Mouse (Mus musculus) limb, embryonic 11.5 days (tissue): Measurements from ENCODE around the gene Nav3. TPM values are rescaled to one million over a fixed set of nuclear protein-coding genes. Genes with fewer than 3 reads are reported as not detected.

Experiments used
- ATAC-seq: fragments of 200-750 bp; cut with Nextera tagmentation; 2 replicates; pipeline ENCODE4 v1.8.0; 2017; ENCODE audit warnings: low read depth; ENCODE audit not compliant: insufficient number of reproducible peaks, low FRiP score, low TSS enrichment
- DNase-seq: peaks from one replicate; pipeline ENCODE4 v3.0.0-alpha.2; 2015; ENCODE audit warnings: low spot score
- H3K27ac ChIP-seq: fragments of 300-500 bp; sonication (generic); replicated peaks from 2 replicates; pipeline ENCODE4 v1.5.1; 2014; ENCODE audit warnings: low read depth, mild to moderate bottlenecking, low read length
- H3K27me3 ChIP-seq: fragments of 300-500 bp; sonication (generic); 2 replicates; pipeline ENCODE4 v1.6.1; 2014; ENCODE audit warnings: mild to moderate bottlenecking, low read length, mixed read lengths; ENCODE audit not compliant: control insufficient read depth, insufficient read depth
- H3K36me3 ChIP-seq: fragments of 300-500 bp; sonication (generic); 2 replicates; pipeline ENCODE4 v1.6.1; 2014; ENCODE audit warnings: mild to moderate bottlenecking, low read length, moderate library complexity, mixed read lengths; ENCODE audit not compliant: control insufficient read depth, insufficient read depth
- H3K4me1 ChIP-seq: fragments of 300-500 bp; sonication (generic); 2 replicates; pipeline ENCODE4 v1.6.1; 2014; ENCODE audit warnings: low read length, mixed read lengths; ENCODE audit not compliant: control insufficient read depth, insufficient read depth
- H3K4me2 ChIP-seq: fragments of 300-500 bp; sonication (generic); 2 replicates; pipeline ENCODE4 v1.6.1; 2014; ENCODE audit warnings: low read depth, mild to moderate bottlenecking, moderate library complexity; ENCODE audit not compliant: severe bottlenecking
- H3K4me3 ChIP-seq: fragments of 300-500 bp; sonication (generic); 2 replicates; pipeline ENCODE4 v1.5.1; 2014; ENCODE audit warnings: low read depth, low read length
- H3K9ac ChIP-seq: fragments of 300-500 bp; sonication (generic); 2 replicates; pipeline ENCODE4 v1.6.1; 2014; ENCODE audit warnings: mild to moderate bottlenecking, low read length
- H3K9me3 ChIP-seq: fragments of 300-500 bp; sonication (generic); 2 replicates; pipeline ENCODE4 v1.6.1; 2016; ENCODE audit warnings: low read length; ENCODE audit not compliant: control insufficient read depth
- WGBS: fragments of 180-500 bp; shearing (Covaris S2); extraction: QIAGEN DNeasy Blood & Tissue Kit; methylation state at CpG from one replicate; pipeline ENCODE4 v1.1.7; 2014; 5-methylcytosine and 5-hydroxymethylcytosine counted together
- polyA plus RNA-seq: library from polyadenylated mRNA; unstranded; fragments of >200 nt; fragmentation: Nextera tagmentation; extraction: Ambion mirVana; gene quantifications from 2 replicates; pipeline ENCODE4 v1.2.1, GENCODE M21; 2014

Nav3 gene
- polyA plus RNA-seq, 1 experiment from 2014 or later, result 1.8 TPM

DNA sequence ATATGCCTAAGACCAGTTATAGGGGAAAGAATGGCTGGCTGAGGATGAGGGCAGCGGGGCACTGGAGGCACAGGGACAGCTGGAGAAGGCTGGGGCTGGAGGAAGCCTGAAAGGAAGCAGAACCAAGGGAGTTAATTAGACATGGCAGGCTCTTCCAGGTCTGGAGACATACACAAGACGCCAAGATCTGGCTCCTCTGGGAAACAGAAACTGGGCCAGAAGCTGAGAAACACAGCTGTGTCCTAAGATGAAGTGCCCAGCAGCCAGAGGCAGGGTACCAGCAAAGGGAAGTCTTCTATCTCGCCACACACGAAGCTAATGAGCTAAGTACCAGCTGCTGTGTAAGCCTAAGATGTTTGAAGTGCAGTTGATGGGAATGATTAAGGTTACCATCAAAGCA, 353.8 kb downstream of the Nav3 start:
- Histone ChIP-seq H3K27me3 (no peaks in the 10 kb centered on the region), H3K4me2 (no peak overlapping the region), H3K9ac (no peak overlapping the region), H3K4me1 (no peaks in the 10 kb centered on the region), H3K27ac (no peak overlapping the region), H3K36me3 (no peaks in the 10 kb centered on the region), H3K9me3 (no peaks in the 10 kb centered on the region), H3K4me3 (no peak overlapping the region)
- no peak for ATAC-seq
- WGBS, result 33% methylated on average over 4 of the region's 4 CpGs
- no peak for DNase-seq

DNA sequence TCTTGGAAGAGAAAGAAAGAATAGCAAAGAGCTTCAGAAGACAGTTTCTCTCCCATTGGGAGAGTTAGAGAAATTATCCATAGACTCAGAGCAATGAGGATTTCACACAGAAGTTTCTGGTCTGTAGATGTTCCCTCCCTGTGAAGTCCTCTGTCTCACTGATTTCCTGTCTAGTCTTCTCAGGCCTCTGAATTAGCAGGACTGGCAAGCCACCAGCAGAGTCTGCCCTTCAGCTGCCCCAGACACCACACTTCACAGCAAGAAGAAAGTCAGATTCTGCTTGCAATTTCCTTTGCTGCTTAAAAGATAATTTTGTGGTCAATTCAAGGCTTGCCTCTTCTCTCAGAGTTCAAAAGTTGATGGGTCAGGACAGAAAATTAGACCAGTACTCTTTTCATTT, 361.6 kb downstream of the Nav3 start:
- Histone ChIP-seq H3K4me1 (no peaks in the 10 kb centered on the region), H3K9me3 (no peaks in the 10 kb centered on the region), H3K27ac (no peak overlapping the region), H3K36me3 (no peaks in the 10 kb centered on the region), H3K4me3 (no peak overlapping the region), H3K4me2 (no peak overlapping the region), H3K9ac (no peak overlapping the region), H3K27me3 (no peaks in the 10 kb centered on the region)
- no peak for ATAC-seq
- DNase-seq, result no peak

DNA sequence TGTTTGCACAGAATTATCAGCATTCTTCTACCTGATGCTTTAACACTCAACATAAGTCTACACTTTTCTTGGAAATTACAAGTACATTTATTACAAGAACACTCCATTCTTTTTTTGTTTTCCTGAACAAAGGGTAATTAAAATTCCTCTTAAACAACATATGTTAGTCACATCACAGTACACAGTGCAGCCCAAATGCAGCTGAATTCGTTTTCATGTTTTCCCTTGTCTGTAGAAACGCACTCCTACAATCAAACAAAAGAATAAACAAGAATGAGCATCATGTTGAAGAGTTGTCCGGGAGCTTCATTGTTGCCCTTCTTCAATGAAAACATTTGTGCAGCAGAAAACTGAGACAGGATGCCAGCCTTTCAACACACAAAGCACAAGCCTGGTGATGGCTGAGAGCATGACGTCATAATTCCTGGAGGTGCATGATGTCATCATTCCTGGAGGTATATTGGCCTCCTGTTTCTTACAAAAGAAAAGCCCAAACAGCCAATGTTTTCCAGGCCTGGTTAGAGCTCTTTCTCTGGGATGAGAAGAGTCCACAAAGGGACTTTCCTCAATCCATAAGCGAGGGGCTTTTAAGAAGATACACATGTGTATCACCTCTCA, 367.5 kb downstream of the Nav3 start:
- H3K9ac ChIP-seq, result no peak overlapping the region
- no peaks in the 10 kb centered on the region for H3K4me1 ChIP-seq
- no peak overlapping the region for H3K4me3 ChIP-seq
- ATAC-seq (no peak), DNase-seq (no peak)
- no peaks in the 10 kb centered on the region for H3K36me3 ChIP-seq
- H3K27me3 ChIP-seq, result no peaks in the 10 kb centered on the region
- 88% methylated on average over 5 of the region's 5 CpGs for WGBS
- no peaks in the 10 kb centered on the region for H3K9me3 ChIP-seq
- H3K27ac ChIP-seq, result no peak overlapping the region
- H3K4me2 ChIP-seq, result no peak overlapping the region

DNA sequence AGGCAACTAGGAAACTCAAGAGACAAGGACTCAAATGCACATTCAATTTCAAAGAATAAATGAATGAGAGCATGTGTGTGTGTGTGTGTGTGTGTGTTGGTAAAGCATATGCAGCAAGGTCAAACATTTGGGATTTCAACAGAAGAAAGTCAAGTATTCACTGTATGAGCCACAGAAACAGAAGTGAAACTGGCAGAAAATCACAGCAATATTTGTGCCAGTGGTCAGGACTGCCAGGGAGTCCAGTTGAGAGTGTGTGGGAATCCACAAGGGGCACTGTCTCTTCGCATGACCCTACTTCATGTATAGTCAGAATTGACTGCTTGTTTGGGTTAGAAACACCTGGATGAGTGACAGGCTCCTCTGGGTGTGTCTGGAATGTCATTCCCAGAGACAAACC, 370.1 kb downstream of the Nav3 start:
- Histone ChIP-seq H3K9ac (no peak overlapping the region), H3K4me3 (no peak overlapping the region), H3K4me2 (no peak overlapping the region), H3K27me3 (no peaks in the 10 kb centered on the region), H3K9me3 (no peaks in the 10 kb centered on the region), H3K36me3 (no peaks in the 10 kb centered on the region), H3K4me1 (no peaks in the 10 kb centered on the region), H3K27ac (no peak overlapping the region)
- 81% methylated on average over 1 of the region's 1 CpGs for WGBS
- ATAC-seq (no peak; the same call in 1 of the 2 replicates), DNase-seq (no peak)

DNA sequence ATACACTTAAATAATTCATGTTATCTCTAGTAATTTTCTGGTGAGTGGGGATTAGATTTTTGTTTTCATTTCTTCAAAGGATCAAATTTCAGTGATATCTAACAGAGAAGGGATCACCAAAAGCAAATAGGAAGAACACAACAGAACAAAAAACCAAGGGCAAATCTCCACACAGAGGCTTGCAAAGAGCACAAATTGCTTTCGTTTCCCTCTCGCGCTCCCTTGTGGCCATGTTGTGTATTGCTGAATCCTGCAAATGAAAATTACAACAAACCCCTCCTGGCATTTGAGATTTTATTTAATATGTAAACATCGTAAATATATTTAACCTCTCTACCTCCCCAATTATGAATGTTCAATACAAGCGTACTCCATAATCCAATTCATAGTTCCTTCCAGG, 370.8 kb downstream of the Nav3 start:
- Histone ChIP-seq H3K27me3 (no peaks in the 10 kb centered on the region), H3K4me1 (no peaks in the 10 kb centered on the region), H3K36me3 (no peaks in the 10 kb centered on the region), H3K9me3 (no peaks in the 10 kb centered on the region), H3K4me3 (no peak overlapping the region), H3K9ac (no peak overlapping the region), H3K27ac (no peak overlapping the region), H3K4me2 (no peak overlapping the region)
- 13% methylated on average over 5 of the region's 5 CpGs for WGBS
- ATAC-seq (no peak), DNase-seq (peak; percentile 78)

DNA sequence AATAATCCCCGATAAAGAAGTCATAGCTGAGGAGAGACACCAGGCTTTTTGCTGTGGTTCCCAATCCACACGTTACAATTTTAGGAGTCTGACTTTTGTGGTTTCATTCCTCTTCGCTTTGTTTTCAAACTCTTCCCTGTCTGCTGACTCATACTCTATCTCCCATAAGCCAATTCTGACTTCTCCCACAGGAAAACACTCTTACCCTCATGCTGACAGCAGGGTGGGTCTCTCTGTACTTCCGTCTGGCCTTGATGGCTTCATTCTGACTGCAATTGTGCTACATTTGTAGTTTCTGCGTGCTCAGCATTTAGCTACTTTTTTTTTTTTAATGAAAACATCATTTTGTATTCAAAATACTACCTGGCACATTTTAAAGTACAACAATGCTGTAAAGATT, 379.4 kb downstream of the Nav3 start:
- H3K36me3 ChIP-seq, result no peaks in the 10 kb centered on the region

DNA sequence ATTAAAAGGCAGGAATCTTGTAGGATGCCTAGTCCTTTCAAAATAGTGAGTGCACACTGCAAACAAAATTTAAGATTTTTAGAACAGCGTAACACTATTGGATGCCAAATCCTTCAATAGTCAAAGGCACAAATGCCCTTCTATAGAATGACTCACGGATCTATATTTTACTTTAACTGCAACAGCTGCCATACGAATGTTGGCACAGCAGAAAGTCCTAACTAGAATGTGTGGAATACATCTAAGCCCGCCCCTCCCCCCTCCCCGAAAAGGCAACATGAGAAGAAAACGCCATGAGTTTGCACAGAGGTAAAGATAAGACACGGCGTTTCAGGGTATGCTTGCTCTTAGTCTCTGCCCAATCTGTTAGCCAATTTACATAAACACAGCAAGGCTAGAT, 383.6 kb downstream of the Nav3 start:
- DNase-seq (no peak), ATAC-seq (no peak)
- H3K4me3 ChIP-seq, result no peak overlapping the region
- H3K36me3 ChIP-seq, result no peaks in the 10 kb centered on the region
- no peak overlapping the region for H3K27ac ChIP-seq
- H3K4me2 ChIP-seq, result no peak overlapping the region
- no peaks in the 10 kb centered on the region for H3K4me1 ChIP-seq
- no peaks in the 10 kb centered on the region for H3K9me3 ChIP-seq
- H3K27me3 ChIP-seq, result no peaks in the 10 kb centered on the region
- no peak overlapping the region for H3K9ac ChIP-seq
- 85% methylated on average over 8 of the region's 8 CpGs for WGBS

More for the DNA sequence above, 379.4 kb downstream of the Nav3 start:
- ATAC-seq (no peak), DNase-seq (no peak)
- Histone ChIP-seq H3K4me3 (no peak overlapping the region), H3K9ac (no peak overlapping the region), H3K4me1 (no peaks in the 10 kb centered on the region), H3K27ac (no peak overlapping the region), H3K27me3 (no peaks in the 10 kb centered on the region), H3K4me2 (no peak overlapping the region), H3K9me3 (no peaks in the 10 kb centered on the region)
- 89% methylated on average over 5 of the region's 5 CpGs for WGBS

DNA sequence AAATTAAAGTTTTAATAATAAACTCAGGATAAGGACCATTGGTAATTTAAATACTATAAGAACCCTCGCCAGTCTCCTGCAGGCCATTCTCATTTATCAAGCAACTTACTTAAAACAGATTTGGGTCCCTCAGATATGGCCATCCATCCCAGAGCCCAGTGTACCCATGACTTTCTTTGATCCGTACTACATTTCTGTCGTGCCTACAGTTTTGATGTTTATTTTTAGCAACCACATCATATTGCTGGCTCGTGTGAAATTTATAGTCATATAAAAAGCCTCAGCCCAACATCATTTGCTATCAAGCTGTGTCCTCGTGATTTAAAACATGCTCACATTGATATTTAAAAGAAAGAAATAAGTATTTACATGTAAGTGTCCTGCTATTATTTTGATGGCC, 394.8 kb downstream of the Nav3 start:
- H3K4me3 ChIP-seq, result no peak overlapping the region
- ATAC-seq (no peak), DNase-seq (no peak)
- no peaks in the 10 kb centered on the region for H3K36me3 ChIP-seq
- H3K4me1 ChIP-seq, result no peaks in the 10 kb centered on the region
- H3K9ac ChIP-seq, result no peak overlapping the region
- H3K27me3 ChIP-seq, result no peaks in the 10 kb centered on the region
- H3K9me3 ChIP-seq, result no peaks in the 10 kb centered on the region
- H3K27ac ChIP-seq, result no peak overlapping the region
- no peak overlapping the region for H3K4me2 ChIP-seq
- 69% methylated on average over 5 of the region's 5 CpGs for WGBS

DNA sequence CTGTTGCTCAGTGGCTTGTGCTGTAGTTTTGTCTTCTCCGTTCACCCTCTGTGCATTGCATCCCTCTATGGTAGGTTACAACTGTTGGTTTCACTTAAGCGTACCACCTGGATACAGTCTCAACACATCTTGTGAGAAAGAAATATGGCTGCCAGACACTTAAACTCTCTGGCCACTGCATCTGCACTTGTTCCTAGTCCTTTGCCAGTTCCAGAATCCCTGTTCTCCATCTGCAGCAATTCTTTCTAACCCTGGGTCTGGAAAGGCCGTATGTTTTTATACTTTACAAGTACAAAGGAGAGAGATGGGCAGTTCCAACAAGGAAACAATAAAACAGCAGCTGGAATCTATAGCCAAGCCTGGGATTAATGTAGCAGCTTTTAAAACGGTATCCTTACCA, 418.5 kb downstream of the Nav3 start:
- H3K27ac ChIP-seq, result no peak overlapping the region
- no peak overlapping the region for H3K4me3 ChIP-seq
- WGBS, result 62% methylated on average over 4 of the region's 4 CpGs
- H3K27me3 ChIP-seq, result no peaks in the 10 kb centered on the region
- H3K9ac ChIP-seq, result no peak overlapping the region
- DNase-seq, result no peak
- H3K4me2 ChIP-seq, result no peak overlapping the region
- H3K36me3 ChIP-seq, result no peaks in the 10 kb centered on the region
- no peak for ATAC-seq
- H3K4me1 ChIP-seq, result no peaks in the 10 kb centered on the region
- no peaks in the 10 kb centered on the region for H3K9me3 ChIP-seq
